Mouse (Mus musculus) cerebellum, adult 9-11 months (tissue): ENCODE measurements around the gene Gm10964.

Experiments
- DNase-seq: peaks from one replicate; pipeline ENCODE4 v3.0.0; 2022

Gm10964 gene

DNA sequence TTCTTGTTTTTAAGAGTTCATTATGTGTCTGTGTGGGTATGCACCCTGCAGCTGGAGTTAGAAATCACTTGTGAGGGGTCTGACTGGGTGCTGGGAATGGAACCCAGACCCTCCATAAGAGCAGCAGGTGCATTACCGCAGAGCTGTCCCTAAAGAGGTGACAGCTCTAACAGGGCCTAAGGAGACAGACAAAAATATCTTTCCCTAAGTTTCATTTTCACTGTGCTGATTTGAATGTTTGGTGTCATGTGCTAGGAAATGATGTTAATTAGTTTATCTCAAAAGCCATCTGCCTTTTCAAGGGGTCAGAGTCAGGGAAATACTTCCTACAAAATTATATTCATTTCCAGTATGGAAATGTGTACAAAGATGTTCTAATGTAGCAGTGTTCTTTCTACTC lies at the start of gene Gm10964:
Gene Gm10964, plus strand, starts transcription at position 38 of the 400 bp plus-strand sequence.
- DNase-seq = no peak

DNA sequence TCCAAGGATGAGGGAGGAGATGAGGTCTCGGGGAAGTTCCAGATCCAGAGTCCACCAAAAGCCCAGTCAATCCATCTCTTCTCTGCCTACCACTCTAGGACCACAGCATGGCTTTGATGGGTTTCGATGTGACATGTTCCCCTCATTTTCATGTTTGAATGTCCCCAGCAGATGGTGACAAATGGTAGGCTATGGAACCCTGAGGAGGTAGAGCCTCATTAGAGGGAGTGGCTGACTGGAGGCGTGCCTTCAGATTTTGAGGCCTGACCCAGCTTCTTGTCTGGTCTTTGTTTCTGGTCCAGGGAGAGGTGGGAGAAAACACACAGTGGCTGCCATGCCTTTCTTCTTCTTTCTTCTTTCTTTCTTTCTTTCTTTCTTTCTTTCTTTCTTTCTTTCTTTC lies 48.7 kb upstream of the Gm10964 start:
- no peak for DNase-seq

DNA sequence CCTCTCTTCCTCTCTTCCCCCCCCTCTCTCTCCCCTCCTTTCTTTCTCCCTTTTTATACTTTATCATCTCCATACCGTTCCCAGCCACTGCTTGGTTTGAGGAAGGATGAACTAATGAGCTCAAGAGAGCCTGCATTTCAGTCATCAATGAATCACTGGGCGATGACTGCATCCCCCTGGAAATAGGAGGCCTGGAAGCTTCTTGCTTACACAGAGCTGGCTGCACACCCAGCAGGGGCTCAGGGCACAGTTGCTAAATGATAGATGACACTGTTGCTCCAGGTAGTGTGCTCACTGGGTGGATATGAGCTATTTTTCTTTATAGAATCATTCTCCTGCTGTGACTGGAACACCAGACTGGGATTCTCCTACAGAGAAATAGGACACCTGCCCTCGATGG lies 43.6 kb upstream of the Gm10964 start:
- no peak for DNase-seq

DNA sequence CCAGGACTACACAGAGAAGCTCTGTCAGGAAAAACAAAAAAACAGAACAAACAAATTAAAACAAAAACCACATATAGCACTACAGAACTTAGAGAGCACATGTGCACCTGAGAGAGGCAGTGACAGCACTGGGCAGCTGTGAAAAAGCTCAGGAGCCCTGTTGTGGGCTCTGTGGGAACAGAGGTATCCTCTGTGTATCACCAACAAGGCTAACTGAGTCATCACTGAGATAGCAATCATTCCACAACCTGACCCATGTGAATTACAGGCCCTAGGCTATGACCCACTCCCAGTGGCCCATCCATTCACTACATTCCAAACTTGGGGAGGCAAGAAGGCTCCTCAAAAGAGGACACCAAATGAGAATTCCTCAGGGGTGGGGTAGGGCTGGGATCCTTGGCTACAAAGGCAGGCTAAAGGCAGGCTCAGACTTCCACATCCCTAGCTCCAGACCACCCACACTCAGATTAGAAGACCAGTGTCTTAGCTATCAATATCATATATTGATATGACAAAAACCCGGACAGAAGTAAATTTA lies 42.7 kb upstream of the Gm10964 start:
- no peak for DNase-seq

DNA sequence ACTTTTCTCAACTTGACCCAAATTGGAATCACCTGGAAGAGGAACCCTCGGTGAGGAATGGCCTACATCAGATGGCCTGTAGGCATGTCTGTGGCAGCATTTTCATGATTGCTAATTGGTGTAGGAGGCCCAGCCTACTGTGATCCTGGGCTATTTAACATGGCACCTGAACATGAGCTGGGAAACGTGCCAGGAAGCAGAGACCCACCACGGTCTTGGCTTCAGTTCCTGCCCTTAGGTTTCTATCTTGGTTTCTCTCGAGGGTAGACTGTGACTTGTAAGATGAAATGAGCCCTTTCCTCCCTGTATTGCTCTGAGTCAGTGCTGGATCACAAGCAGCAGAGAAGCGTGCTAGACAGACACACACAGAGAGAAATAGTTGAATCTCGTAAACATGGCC lies 34.5 kb upstream of the Gm10964 start:
- DNase-seq = peak; percentile 20

DNA sequence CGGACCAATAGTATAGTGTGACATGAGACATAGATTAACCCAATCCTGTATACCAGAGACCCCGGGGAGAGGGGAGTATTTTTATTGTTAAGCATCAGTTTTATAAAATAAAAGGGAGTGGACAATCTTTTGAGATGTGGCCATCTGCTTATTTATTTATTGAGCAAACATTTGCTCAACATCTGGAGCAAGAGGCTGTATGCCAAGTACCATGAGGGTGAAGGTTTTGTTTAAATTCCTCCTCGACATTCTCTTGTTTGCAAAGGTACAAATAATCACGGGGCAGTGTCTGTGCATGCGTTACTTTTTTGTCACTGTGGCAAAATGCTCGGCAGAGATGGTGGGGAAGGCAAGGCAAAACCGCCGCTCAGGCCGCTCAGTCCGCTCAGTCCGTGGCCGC lies 33.7 kb upstream of the Gm10964 start:
- no peak for DNase-seq

DNA sequence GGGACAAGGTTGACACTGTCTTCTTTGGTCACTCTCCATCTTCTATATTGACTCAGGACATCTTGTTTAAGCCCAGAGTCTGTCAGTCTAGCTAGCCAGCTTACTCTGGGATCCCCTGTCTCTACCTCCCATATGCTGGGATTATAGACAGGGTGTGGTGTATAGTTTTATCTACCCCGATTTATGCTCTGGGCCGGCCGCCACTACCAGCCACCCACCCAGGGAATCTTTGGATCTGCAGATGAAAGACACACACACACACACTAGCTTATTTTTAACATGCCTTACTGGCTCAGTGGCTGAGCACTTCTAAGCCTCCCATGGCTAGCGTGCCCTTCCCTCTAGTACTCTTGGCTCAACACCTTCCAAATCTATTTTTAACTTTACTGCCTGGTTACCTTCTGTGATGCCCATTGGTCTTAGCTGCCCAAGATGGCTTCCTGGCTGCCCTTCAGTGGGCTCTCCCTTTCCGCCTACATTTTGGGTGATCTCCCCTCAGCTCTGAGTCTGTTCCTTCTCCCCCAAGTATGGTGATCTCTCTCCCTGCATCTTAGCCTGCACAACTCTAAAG lies 29.6 kb upstream of the Gm10964 start:
- no peak for DNase-seq

DNA sequence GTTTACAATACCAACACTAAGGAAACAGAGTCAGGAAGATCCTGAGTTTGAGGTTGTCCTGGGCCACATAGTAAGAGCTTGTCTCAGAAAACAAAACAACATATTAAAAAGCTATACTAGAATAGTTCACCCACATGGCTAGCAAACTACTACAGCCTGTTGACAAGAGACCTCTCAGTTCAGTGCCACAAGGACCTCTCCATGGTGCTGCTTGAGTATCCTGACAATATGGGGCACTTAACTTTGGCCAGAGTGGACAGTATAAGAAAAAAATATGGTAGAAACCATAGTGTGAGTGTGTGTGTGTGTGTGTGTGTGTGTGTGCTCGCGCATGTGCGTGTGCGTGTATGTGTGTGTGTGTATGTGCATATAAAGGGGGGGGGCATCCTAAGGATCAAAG lies 27.0 kb upstream of the Gm10964 start:
- DNase-seq = no peak

DNA sequence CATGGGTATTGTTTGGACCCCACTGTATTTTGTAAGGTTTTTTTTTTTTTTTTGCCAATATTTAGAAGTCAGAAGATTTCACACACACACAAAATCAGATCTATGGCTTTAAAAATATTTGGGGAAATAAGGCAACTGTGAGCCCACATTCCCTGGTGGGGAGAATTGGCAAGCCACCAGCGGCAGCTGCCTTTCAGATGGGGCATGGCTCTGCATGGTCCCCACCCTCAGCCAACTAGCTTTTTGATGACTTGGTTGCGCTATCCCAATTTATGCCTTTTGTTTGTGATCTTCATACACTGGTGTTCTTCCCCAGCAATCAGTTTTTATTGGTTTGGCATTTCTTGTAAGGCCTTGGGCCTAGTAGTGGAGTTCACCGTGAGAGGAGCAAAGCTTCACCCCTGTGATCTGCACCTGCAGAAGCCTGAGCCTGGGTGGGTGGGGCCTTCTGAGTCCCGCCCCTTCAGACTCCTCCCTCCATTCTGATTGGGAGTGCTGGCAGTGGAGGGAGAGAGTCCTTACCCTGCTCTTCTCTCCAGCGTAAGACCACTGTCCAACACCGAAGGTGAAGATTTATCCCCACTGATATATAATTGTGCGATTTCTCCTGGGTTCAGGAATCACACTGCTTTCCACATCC lies 24.8 kb upstream of the Gm10964 start:
- DNase-seq = no peak

DNA sequence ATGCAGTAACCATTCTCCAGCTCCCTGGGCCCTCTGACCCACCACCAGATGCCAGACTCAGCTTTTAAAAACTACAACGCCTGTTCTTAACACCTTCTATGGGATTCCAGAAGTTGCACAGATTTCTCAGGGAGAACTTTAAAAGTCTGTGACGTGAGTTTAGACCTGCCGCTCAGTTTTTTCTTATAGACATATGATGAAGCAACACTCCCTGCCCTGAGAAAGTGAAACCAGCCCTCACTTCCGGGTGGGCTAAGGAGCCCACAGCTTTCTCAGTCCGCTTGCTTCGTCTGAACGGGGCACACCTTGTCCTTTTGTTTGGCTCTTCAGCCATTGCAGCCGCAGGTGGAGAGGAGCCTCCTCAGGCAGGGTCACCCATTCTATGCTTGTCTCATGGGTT lies 24.2 kb upstream of the Gm10964 start:
- DNase-seq = no peak

DNA sequence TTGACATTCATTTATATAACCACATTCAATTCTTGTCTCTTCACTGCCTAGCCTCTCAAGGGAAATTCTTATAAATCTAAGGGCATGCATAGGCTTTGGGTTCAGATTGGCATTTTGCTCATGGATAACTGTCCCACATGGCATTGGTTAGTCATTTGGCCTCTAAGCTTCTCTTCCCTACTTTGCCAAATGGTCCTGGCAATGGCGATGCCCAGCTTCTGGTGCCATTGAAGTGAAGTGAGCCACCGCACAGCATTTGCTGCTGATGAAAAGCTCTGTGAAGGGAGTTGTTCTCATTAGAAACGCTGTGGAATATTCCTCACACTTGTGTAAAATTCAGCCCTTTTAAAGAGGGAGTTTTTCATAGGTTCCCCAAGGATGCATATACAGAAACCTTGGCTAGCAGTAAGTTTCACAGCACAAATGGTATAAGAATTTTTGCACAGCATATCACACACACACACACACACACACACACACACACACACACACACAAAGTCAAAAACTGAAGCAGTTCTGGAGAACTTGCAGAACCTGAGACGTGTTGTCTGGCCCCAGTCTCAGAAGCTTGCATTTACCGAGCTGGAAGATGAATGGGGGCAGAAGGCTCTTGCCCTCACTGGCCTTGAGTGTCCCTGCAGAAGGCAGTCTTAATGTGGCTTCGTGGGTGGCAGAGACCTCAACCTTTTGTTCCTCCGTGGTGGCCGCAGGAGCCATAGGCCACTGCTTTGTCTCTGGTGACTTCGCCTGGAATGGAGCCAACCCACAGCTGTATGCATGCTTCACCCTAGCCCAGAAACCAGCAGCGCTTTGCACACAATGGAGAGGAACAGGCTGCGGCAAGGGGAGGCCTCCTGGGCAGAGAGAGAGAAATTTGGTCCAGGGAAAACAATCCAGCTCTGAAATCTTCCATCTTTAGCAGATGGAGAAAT lies 23.1 kb upstream of the Gm10964 start:
- no peak for DNase-seq

DNA sequence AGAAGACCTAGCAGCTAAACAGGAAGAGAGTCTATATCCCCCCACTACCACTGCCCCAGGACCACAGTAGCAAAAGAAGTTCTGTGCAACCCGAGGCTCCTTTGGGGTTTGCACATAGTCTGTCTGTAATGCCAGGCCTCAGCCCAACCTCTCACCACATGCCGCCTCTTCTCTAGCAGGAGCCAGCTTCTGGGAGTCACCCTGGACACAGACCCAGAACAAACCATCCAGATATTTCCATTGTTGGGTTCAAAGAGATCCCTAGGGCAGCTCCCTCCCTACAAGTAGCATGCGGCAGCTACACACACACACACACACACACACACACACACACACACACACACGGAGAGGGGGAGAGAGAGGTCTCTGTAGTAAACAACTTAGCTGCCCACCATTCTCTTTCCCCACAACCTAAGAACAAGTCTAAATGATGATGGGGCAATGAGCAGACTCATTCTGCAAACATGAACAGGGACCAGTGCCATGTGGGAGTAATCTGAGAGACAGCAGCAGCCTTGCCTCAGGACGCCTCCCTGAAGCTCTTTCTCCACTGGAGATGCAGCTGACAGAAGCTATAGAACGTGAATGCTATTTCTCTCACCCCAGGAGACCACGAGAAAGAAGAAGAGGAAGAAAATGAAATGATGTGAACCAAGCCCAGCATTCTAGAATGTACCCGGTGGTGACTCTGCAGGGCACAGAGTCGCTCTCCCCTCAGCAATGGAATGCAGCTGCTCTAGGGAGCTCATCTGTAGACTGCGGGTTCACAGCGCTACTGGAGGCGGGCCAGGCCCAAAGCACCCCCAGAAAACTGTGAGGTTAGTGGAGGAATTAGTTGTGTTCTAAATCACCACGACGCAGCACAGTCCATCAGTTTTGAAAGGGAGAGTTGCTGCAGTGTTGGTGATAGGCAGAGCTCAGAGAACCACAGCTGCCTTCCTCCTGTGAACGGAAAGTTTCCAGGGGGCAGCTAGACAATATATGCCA lies 22.1 kb upstream of the Gm10964 start:
- DNase-seq = no peak

DNA sequence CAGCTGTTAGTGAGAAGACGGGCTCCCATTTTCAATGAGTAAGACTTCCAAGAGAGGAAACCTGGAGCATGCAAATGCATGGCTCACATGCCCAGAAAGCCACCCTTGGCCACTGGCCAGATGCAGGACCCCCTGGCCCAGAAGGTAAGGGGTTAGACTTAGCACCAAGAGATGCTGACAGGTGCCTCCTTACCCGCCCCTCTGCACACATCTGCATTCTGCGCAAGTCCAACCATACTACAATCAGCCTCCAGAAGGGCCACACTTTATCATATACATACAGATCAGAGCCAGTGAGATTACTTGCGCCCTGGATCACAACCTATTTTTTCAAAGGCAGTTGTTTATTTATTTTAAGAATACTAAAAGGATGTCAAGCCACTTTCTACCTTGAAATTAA lies 20.4 kb upstream of the Gm10964 start:
- DNase-seq = no peak

DNA sequence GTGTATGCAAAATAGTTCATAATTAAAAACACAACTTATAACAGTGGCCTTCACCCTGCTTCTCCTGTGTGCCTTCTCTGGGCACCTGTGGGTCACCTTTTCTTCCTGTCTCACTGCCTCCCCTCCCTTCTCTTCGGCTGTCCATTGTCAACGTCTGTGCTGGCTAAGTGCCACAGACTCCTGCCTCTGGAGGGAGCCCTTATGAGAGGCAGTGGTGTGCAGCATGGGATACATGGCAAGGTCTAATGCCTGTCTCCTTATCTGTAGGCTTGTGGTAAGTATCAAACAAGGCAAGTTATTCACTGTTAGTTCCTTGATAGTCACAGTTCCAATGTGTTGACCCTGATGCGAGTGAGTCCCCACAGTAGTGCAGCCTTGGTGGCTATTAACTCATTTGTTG lies 15.0 kb upstream of the Gm10964 start:
- no peak for DNase-seq

DNA sequence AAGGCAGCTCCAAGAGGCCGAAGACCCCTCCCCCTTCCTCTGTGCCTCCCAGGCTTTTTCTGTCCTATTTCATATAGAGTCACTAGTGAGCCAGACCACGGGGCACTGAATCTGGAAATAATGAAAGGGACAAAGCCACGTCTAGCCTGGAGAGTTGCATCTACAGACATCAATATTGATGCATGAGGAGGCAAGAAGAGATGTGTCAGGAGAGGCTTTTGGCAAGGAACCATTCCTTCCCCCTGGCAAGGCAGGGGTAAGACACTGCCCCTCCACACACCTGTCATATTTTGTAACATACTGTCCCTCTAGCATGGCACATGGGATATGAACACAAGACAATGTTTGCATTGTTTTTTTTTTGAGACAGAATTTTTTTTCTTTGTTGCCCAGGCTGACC lies 12.5 kb upstream of the Gm10964 start:
- no peak for DNase-seq

DNA sequence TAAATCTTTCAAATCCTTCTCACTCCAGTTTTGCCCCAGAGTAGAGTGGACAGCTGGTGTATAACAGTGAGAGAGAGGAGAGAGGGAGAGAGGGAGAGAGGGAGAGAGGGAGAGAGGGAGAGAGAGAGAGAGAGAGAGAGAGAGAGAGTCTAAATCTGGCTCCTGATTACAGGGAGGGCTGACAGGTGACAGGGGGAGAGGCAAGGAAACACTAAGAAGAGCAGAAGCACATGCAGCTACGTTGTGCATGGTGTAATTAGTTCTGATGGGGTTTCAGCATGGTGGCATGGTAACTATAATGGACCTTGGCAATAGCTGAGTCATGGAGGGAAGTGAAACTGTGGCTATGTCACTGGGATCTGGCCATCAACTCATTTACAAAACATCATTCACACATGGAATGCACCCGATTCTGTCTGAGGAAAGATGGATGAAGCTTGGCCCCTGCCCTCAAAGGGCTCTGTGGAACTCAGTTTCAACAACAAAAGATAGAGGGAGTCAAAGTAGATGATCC lies 11.3 kb upstream of the Gm10964 start:
- DNase-seq = no peak

DNA sequence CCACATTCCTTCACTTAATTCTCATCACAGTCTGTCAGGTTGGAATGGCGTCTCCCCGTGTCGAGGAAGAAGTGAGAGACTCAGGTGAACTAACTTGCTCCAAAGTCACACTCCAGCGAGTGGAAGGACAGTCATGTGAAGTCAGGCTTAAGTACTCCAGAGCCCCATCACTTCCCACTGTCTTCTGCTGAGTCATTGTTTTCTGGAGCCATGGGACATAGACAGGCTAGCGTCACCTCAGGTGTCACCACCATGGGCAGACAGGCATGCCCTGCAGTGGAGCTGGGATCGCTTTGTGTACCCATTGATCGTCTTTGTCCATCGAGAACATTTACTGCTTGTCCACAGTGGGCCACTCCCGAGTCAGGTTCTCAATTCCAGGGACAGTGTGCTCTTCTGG lies 9.3 kb upstream of the Gm10964 start:
- DNase-seq = no peak

DNA sequence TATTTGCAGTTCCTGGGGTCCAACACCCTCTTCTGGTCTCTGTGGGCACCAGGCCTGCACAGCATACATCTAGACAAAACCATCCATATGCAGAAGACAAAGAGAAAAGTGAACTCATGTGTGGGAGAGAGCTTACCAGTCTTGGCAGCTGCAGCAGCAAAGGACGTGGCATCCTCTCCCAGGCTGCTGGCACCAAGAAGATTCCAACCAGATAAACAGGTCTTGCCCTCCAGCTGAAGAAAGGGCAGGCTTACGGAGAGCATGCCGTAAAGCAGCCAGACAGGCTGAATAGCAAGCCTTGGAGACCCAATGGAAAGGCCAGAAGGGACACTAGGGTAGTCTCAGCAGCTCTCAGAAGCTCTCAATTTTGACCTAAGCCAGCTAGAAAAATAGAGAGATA lies 7.0 kb upstream of the Gm10964 start:
- DNase-seq = no peak

DNA sequence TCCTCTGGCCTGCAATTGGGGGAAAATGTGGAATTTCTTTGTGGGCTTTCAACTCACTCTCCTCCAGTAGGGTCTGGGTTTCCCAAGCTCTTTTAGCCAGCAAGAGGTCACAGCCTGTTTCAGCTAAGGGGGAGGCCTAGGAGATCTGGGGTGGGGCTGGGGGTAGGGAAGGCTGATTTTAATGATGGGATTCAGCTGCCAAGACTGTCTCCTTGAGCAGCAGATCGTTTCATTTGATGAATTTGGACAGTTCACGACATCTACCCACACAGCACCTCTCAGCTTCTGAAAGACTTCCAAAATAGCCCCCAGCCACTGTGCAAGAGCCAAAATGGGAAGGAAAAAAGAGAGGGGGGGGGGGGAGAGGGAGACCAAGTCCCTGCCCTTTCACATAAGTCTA lies 6.0 kb upstream of the Gm10964 start:
- no peak for DNase-seq

DNA sequence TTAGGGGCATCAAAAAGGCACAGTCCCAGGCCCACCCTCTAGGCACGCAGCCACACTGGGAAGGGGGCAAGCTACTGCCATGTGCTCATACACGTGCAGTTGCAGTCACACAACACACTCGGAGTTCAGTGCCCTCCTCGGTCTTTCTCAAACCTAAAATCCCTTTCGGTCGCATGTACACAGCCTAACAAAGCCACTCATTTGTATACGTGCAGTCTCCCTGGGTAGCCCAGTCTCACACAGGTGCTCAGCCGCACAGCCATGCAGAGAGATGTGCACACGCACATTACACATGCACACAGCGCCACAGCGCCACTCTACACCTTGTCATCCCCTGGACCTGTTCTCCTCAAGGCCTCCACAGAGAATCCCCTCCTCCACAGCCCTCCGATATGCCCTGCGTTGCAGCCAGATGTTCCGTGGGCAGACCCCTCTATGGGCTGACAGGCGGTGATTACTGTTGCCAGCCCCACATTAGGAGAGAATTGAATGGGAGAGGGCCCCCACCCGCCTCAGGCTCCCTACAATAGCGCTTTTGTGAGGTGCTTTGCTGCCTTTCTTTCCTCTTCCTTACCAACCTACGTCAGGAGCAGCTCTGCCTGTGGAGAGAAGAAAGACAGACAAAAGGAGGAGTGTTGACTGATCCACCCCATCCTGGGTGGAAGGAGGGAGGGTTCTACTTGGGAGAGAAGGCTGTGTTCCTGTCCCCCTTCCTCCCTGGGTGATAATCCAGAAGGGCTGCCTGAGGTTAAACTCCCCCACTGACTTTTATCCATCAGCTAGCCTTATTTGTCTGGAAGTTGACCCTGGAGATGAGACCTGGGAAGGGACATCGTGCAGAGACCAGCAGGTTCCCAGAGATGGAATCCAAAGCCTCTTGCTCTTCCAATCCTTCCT lies 5.1 kb upstream of the Gm10964 start:
- DNase-seq = no peak
